Comparison of ENCODE assay signal across 16 mouse cellular contexts in genomic region chr11:29622030-29622790, GRCm38 (mm10).
A peak's percentile ranks its signal among the peaks of the same experiment; 100 is the strongest.
DNase-seq lines count a peak whose midpoint lies in the region; TF ChIP-seq lines count a peak whose summit lies in the region.
"Had no signal": no experiment of that assay in that cellular context is flagged by ENCODE, and none has a peak within 500 bp of the region (broad histone marks: within the 10 kb centered on the region; RNA-seq: fewer than 3 reads in every experiment).

No protein-coding gene starts in this region.

- no peak overlapping the region for H3K9ac ChIP-seq in heart, adult 2 months (ENCODE audit: low read depth, low read length)
- H3K9ac ChIP-seq: intestine, embryonic 15.5 days; liver, embryonic 13.5 days had no signal

- TF ChIP-seq POLR2A in cortical plate, adult 2 months (IDR thresholded peaks at IDR 0.05; ENCODE audit: extremely low read depth, insufficient read depth, low read length) = no peak
- no peak for TF ChIP-seq POLR2A in heart, adult 2 months (IDR thresholded peaks at IDR 0.05; ENCODE audit: insufficient read depth, low read depth, low read length)

- no peaks in the 10 kb centered on the region; the same call in 1 of the 2 replicates for H3K4me1 ChIP-seq in cortical plate, adult 2 months (ENCODE audit: control insufficient read depth, insufficient read depth, low read length)
- H3K4me1 ChIP-seq in heart, adult 2 months (ENCODE audit: control insufficient read depth, insufficient read depth, low read length) = no peaks in the 10 kb centered on the region
- H3K4me1 ChIP-seq: intestine, embryonic 15.5 days; liver, embryonic 13.5 days; midbrain, embryonic 10.5 days had no signal

- 81% methylated on average over 5 of the region's 5 CpGs for WGBS in heart, adult 2 months

- H3K27me3 ChIP-seq in heart, adult 2 months (ENCODE audit: control insufficient read depth, insufficient read depth, low read length) = no peaks in the 10 kb centered on the region
- H3K27me3 ChIP-seq: intestine, embryonic 15.5 days; liver, embryonic 13.5 days; Patski had no signal

- H3K36me3 ChIP-seq in heart, adult 2 months (ENCODE audit: control insufficient read depth, insufficient read depth, low read length) = no peaks in the 10 kb centered on the region
- H3K36me3 ChIP-seq: intestine, embryonic 15.5 days; liver, embryonic 13.5 days; midbrain, embryonic 10.5 days had no signal

- no peak overlapping the region for H3K4me3 ChIP-seq in cortical plate, adult 2 months (ENCODE audit: insufficient read depth, low read length)
- no peak overlapping the region for H3K4me3 ChIP-seq in heart, adult 2 months
- H3K4me3 ChIP-seq: intestine, embryonic 15.5 days; liver, embryonic 13.5 days; midbrain, embryonic 10.5 days had no signal

- H3K27ac ChIP-seq in cortical plate, adult 2 months (ENCODE audit: insufficient read depth, low read length) = peak overlapping the region; percentile 94
- no peak overlapping the region for H3K27ac ChIP-seq in heart, adult 2 months
- H3K27ac ChIP-seq: intestine, embryonic 15.5 days; liver, embryonic 13.5 days; midbrain, embryonic 10.5 days; stomach, postnatal 0 days had no signal

- no peak for TF ChIP-seq EP300 in heart, adult 2 months (IDR thresholded peaks at IDR 0.05; ENCODE audit: insufficient read depth, low read depth, low read length)

- TF ChIP-seq CTCF in cortical plate, adult 2 months (IDR thresholded peaks at IDR 0.05; ENCODE audit: extremely low read depth, insufficient read depth, low read length) = no peak
- TF ChIP-seq CTCF in heart, adult 2 months (IDR thresholded peaks at IDR 0.05) = no peak

- no peaks in the 10 kb centered on the region for H3K79me2 ChIP-seq in heart, adult 2 months (replicated peaks; ENCODE audit: control insufficient read depth, insufficient read depth, low read length)

- peak; percentile 27 for DNase-seq in cerebellum, adult 11-12 months
- no peak for DNase-seq in cerebellum, adult 8-10 months
- peak; percentile 70 for DNase-seq in layer of hippocampus, adult 11-12 months (ENCODE audit: low spot score)
- no peak for DNase-seq in layer of hippocampus, postnatal 25 days (ENCODE audit: extremely low spot score in 1 of 2, low spot score in 1 of 2)
- peak; percentile 90 for DNase-seq in layer of hippocampus, adult 9-11 months
- DNase-seq in yolk sac, embryonic 10.5 days (ENCODE audit: low spot score) = no peak
- DNase-seq in heart, adult 2 months = no peak
- DNase-seq: kidney, postnatal 10 days; liver, embryonic 13.5 days; lung, postnatal 10 days; thymus, postnatal 4 days had no signal

- intact Hi-C loops in heart, adult 2 months (cut with DNase I) = no loop called here

Comparison
In these comparisons a context has a peak if more than half of its experiments do, and no peak if none do; other contexts are left out.
1. DNase-seq: peak in cerebellum, adult 11-12 months (single experiment), layer of hippocampus, adult 11-12 months (single experiment) and layer of hippocampus, adult 9-11 months (single experiment); none in cerebellum, adult 8-10 months (single experiment), layer of hippocampus, postnatal 25 days (0 of 2), yolk sac, embryonic 10.5 days (single experiment) and heart, adult 2 months (0 of 2).